Mouse (Mus musculus) neural tube, embryonic 15.5 days (tissue): ENCODE measurements around the gene Prm2. TPM values are rescaled to one million over a fixed set of nuclear protein-coding genes. Genes with fewer than 3 reads are reported as not detected.

ENCODE experiments used
- ATAC-seq: fragments of 200-750 bp; cut with Nextera tagmentation; 2 replicates; pipeline ENCODE4 v1.8.0; 2017; ENCODE audit warnings: mild to moderate bottlenecking, moderate TSS enrichment, moderate library complexity; ENCODE audit not compliant: low FRiP score
- H3K27ac ChIP-seq: fragments of 300-500 bp; sonication (generic); replicated peaks from 2 replicates; pipeline ENCODE4 v1.5.1; 2015; ENCODE audit warnings: mild to moderate bottlenecking, inconsistent platforms
- H3K27me3 ChIP-seq: fragments of 300-500 bp; sonication (generic); replicated peaks from 2 replicates; pipeline ENCODE4 v1.6.1; 2015; ENCODE audit warnings: inconsistent platforms
- H3K36me3 ChIP-seq: fragments of 300-500 bp; sonication (generic); 2 replicates; pipeline ENCODE4 v1.6.1; 2015; ENCODE audit warnings: inconsistent platforms
- H3K4me1 ChIP-seq: fragments of 300-500 bp; sonication (generic); 2 replicates; pipeline ENCODE4 v1.6.1; 2015; ENCODE audit warnings: inconsistent platforms
- H3K4me2 ChIP-seq: fragments of 300-500 bp; sonication (generic); 2 replicates; pipeline ENCODE4 v1.6.1; 2015; ENCODE audit warnings: inconsistent platforms, mild to moderate bottlenecking, moderate library complexity
- H3K4me3 ChIP-seq: fragments of 300-500 bp; sonication (generic); replicated peaks from 2 replicates; pipeline ENCODE4 v1.5.1; 2015; ENCODE audit warnings: mild to moderate bottlenecking, inconsistent platforms
- H3K9ac ChIP-seq: fragments of 300-500 bp; sonication (generic); replicated peaks from 2 replicates; pipeline ENCODE4 v1.6.1; 2015; ENCODE audit warnings: mild to moderate bottlenecking, inconsistent platforms
- H3K9me3 ChIP-seq: fragments of 300-500 bp; sonication (generic); replicated peaks from 2 replicates; pipeline ENCODE4 v1.6.1; 2016; ENCODE audit warnings: inconsistent platforms
- whole genome bisulfite sequencing: fragments of 180-500 bp; shearing (Covaris S2); methylation state at CpG from one replicate; pipeline ENCODE4 v1.1.7; 2015; ENCODE audit warnings: mixed read lengths; 5-methylcytosine and 5-hydroxymethylcytosine counted together
- polyA plus RNA-seq: library from polyadenylated mRNA; unstranded; fragments of >200 nt; fragmentation: Nextera tagmentation; extraction: Ambion mirVana; gene quantifications from 2 replicates; pipeline ENCODE4 v1.2.1, GENCODE M21; 2015

Prm2 gene
- not detected in 2 replicates for polyA plus RNA-seq

GRCm38 (mm10) chr16:10796034-10796433 lies at the start of gene Prm2:
Gene Prm2 (minus strand): TSS chr16:10796134.
- Histone ChIP-seq H3K27me3 (peaks cover 18% of the 10 kb centered on the region; the same call in 1 of the 2 replicates), H3K4me3 (no peak within 1 kb of the TSS), H3K4me2 (no peak within 1 kb of the TSS), H3K4me1 (no peaks in the 10 kb centered on the region), H3K9ac (no peak within 1 kb of the TSS), H3K9me3 (no peaks in the 10 kb centered on the region), H3K27ac (no peak within 1 kb of the TSS), H3K36me3 (no peaks in the 10 kb centered on the region)
- ATAC-seq = no peak
- WGBS = 83% methylated on average over 6 of the region's 6 CpGs

- Histone ChIP-seq H3K4me3 (no peak overlapping the region), H3K9me3 (no peaks in the 10 kb centered on the region), H3K27me3 (no peaks in the 10 kb centered on the region), H3K9ac (no peak overlapping the region), H3K4me2 (peak overlapping the region; percentile 50), H3K27ac (peak overlapping the region; percentile 28; the same call in 1 of the 2 replicates), H3K36me3 (no peaks in the 10 kb centered on the region), H3K4me1 (peaks cover 8% of the 10 kb centered on the region)
- 66% methylated on average over 6 of the region's 6 CpGs for whole genome bisulfite sequencing
- no peak for ATAC-seq
Measured at GRCm38 (mm10) chr16:10844319-10844670, 48.4 kb upstream of the Prm2 start.

- Histone ChIP-seq H3K4me3 (no peak overlapping the region; the same call in 1 of the 2 replicates), H3K4me1 (peaks cover 10% of the 10 kb centered on the region), H3K9ac (no peak overlapping the region), H3K4me2 (peak overlapping the region; percentile 50), H3K27ac (peak overlapping the region; percentile 28), H3K36me3 (no peaks in the 10 kb centered on the region), H3K9me3 (no peaks in the 10 kb centered on the region), H3K27me3 (no peaks in the 10 kb centered on the region)
- WGBS = 26% methylated on average over 18 of the region's 18 CpGs
- no peak for ATAC-seq
Measured at GRCm38 (mm10) chr16:10843486-10844318, 47.8 kb upstream of the Prm2 start.

GRCm38 (mm10) chr16:10842282-10842855 lies 46.4 kb upstream of the Prm2 start:
- WGBS = 59% methylated on average over 4 of the region's 4 CpGs
- no peak for ATAC-seq
- Histone ChIP-seq H3K9me3 (no peaks in the 10 kb centered on the region), H3K36me3 (no peaks in the 10 kb centered on the region), H3K9ac (no peak overlapping the region), H3K27me3 (no peaks in the 10 kb centered on the region), H3K4me3 (no peak overlapping the region), H3K27ac (no peak overlapping the region), H3K4me2 (no peak overlapping the region), H3K4me1 (peaks cover 14% of the 10 kb centered on the region)

- no peak overlapping the region for H3K4me3 ChIP-seq
- H3K4me2 ChIP-seq = no peak overlapping the region
- no peak overlapping the region for H3K27ac ChIP-seq
- H3K9ac ChIP-seq = no peak overlapping the region
- no peaks in the 10 kb centered on the region for H3K9me3 ChIP-seq
- H3K36me3 ChIP-seq = no peaks in the 10 kb centered on the region
- no peaks in the 10 kb centered on the region for H3K27me3 ChIP-seq
- ATAC-seq = no peak
- WGBS = 91% methylated on average over 14 of the region's 14 CpGs
- peaks cover 18% of the 10 kb centered on the region for H3K4me1 ChIP-seq
Measured at GRCm38 (mm10) chr16:10840018-10840417, 44.1 kb upstream of the Prm2 start.

- Histone ChIP-seq H3K4me1 (peaks cover 21% of the 10 kb centered on the region), H3K27ac (no peak overlapping the region), H3K9ac (no peak overlapping the region), H3K4me3 (no peak overlapping the region), H3K36me3 (no peaks in the 10 kb centered on the region), H3K9me3 (no peaks in the 10 kb centered on the region), H3K27me3 (no peaks in the 10 kb centered on the region), H3K4me2 (no peak overlapping the region)
- no peak for ATAC-seq
- 33% methylated on average over 10 of the region's 10 CpGs for WGBS
Measured at GRCm38 (mm10) chr16:10838487-10839245, 42.7 kb upstream of the Prm2 start.

- H3K4me2 ChIP-seq = no peak overlapping the region
- H3K4me1 ChIP-seq = peaks cover 17% of the 10 kb centered on the region
- H3K9ac ChIP-seq = no peak overlapping the region
- H3K9me3 ChIP-seq = no peaks in the 10 kb centered on the region
- no peak overlapping the region for H3K27ac ChIP-seq
- ATAC-seq = no peak
- H3K4me3 ChIP-seq = no peak overlapping the region
- no peaks in the 10 kb centered on the region for H3K27me3 ChIP-seq
- H3K36me3 ChIP-seq = no peaks in the 10 kb centered on the region
- WGBS = 81% methylated on average over 1 of the region's 1 CpGs
Measured at GRCm38 (mm10) chr16:10837903-10838302, 42.0 kb upstream of the Prm2 start.

GRCm38 (mm10) chr16:10837250-10837649 lies 41.3 kb upstream of the Prm2 start:
- no peak overlapping the region for H3K27ac ChIP-seq
- 86% methylated on average over 3 of the region's 3 CpGs for WGBS

GRCm38 (mm10) chr16:10836388-10836787 lies 40.5 kb upstream of the Prm2 start:
- WGBS = 95% methylated on average over 3 of the region's 3 CpGs
- no peak overlapping the region for H3K27ac ChIP-seq
- H3K27me3 ChIP-seq = no peaks in the 10 kb centered on the region

More at GRCm38 (mm10) chr16:10837250-10837649, 41.3 kb upstream of the Prm2 start:
- H3K4me1 ChIP-seq = peaks cover 17% of the 10 kb centered on the region
- no peaks in the 10 kb centered on the region for H3K36me3 ChIP-seq
- ATAC-seq = no peak
- no peak overlapping the region for H3K9ac ChIP-seq
- H3K27me3 ChIP-seq = no peaks in the 10 kb centered on the region
- H3K4me2 ChIP-seq = no peak overlapping the region
- H3K9me3 ChIP-seq = no peaks in the 10 kb centered on the region
- H3K4me3 ChIP-seq = no peak overlapping the region

GRCm38 (mm10) chr16:10834911-10835587 lies 39.1 kb upstream of the Prm2 start, which contains the start of gene Rmi2:
Gene Rmi2 (plus strand): TSS chr16:10835059.
- no peaks in the 10 kb centered on the region for H3K9me3 ChIP-seq
- peak within 1 kb of the TSS; percentile 57 for H3K9ac ChIP-seq
- H3K4me3 ChIP-seq = peak within 1 kb of the TSS; percentile 77
- H3K27ac ChIP-seq = no peak within 1 kb of the TSS
- WGBS = under 1% methylated on average over 64 of the region's 69 CpGs
- peaks cover 17% of the 10 kb centered on the region for H3K4me1 ChIP-seq
- ATAC-seq = peak; percentile 95
- no peaks in the 10 kb centered on the region for H3K27me3 ChIP-seq
- peak within 1 kb of the TSS; percentile 97 for H3K4me2 ChIP-seq
- H3K36me3 ChIP-seq = no peaks in the 10 kb centered on the region

More at GRCm38 (mm10) chr16:10836388-10836787, 40.5 kb upstream of the Prm2 start:
- no peak for ATAC-seq
- no peak overlapping the region for H3K4me2 ChIP-seq
- H3K9ac ChIP-seq = no peak overlapping the region
- no peak overlapping the region for H3K4me3 ChIP-seq
- no peaks in the 10 kb centered on the region for H3K9me3 ChIP-seq
- no peaks in the 10 kb centered on the region for H3K36me3 ChIP-seq
- peaks cover 17% of the 10 kb centered on the region for H3K4me1 ChIP-seq

- H3K27ac ChIP-seq = no peak overlapping the region
- H3K9me3 ChIP-seq = no peaks in the 10 kb centered on the region
- ATAC-seq = no peak
- 8% methylated on average over 12 of the region's 12 CpGs for WGBS
- peak overlapping the region; percentile 77 for H3K4me3 ChIP-seq
- H3K36me3 ChIP-seq = no peaks in the 10 kb centered on the region
- H3K4me2 ChIP-seq = peak overlapping the region; percentile 97
- H3K4me1 ChIP-seq = peaks cover 17% of the 10 kb centered on the region
- H3K9ac ChIP-seq = no peak overlapping the region
- no peaks in the 10 kb centered on the region for H3K27me3 ChIP-seq
Measured at GRCm38 (mm10) chr16:10834542-10834910, 38.6 kb upstream of the Prm2 start.
